Mouse (Mus musculus): ENCODE data around the gene Trio.

DNA sequence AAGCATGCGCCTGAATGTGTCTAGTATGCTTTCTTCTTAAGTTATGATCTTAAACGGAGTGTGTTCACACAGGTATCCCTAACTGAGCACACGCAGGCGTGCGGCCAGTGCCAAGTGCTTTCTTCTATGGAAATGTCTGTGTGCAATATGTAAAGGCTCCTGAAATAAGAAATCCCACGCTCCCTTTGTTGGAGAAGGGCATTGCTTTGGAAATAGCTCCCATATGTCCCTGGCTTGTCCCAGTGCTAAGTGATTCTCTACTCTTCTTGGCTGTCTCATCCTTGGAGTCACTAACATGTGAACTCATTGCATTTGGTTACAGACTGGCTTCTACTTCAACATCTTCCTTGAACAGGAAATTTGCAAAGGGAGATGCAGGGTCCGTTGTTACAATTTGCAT is 340.8 kb downstream of the Trio start:
- TF ChIP-seq POLR2A (IDR thresholded peaks at IDR 0.05; ENCODE audit: insufficient read length, low read depth) (no peak), MYOD1 (IDR thresholded peaks at IDR 0.05; ENCODE audit: control insufficient read depth in 1 of 3, insufficient read length in 2 of 3, low read depth in 2 of 3) (no peak), POLR2AphosphoS2 (IDR thresholded peaks at IDR 0.05; ENCODE audit: insufficient read length, low read depth) (no peak), CEBPB (IDR thresholded peaks at IDR 0.05; ENCODE audit: insufficient read depth, poor library complexity, severe bottlenecking) (no peak), TCF12 (IDR thresholded peaks at IDR 0.05; ENCODE audit: insufficient read depth, poor library complexity, severe bottlenecking) (no peak)

All from myocyte (in vitro differentiated cells).